Mouse (Mus musculus) spleen, adult 2 months (tissue): ENCODE measurements around the gene Lrmda. TPM values are rescaled to one million over a fixed set of nuclear protein-coding genes. Genes with fewer than 3 reads are reported as not detected.

ENCODE experiments used
- DNase-seq, 2 experiments: peaks; one replicate each; pipeline versions ENCODE4 v3.0.0 to v3.0.0-alpha.2; 2012 to 2021; ENCODE audit warnings: low spot score in 2 of 2, low read depth in 1 of 2
- H3K27ac ChIP-seq: fragments of 200-500 bp; 2 replicates; pipeline ENCODE4 v1.5.1; 2012; ENCODE audit warnings: low read length, inconsistent platforms; ENCODE audit not compliant: insufficient read depth
- H3K27me3 ChIP-seq: fragments of 200-500 bp; 2 replicates; pipeline ENCODE4 v1.6.1; 2012; ENCODE audit warnings: mild to moderate bottlenecking, moderate library complexity, low read length, inconsistent platforms; ENCODE audit not compliant: control insufficient read depth, insufficient read depth
- H3K36me3 ChIP-seq: fragments of 200-500 bp; 2 replicates; pipeline ENCODE4 v1.6.1; 2012; ENCODE audit warnings: mild to moderate bottlenecking, low read length, inconsistent platforms; ENCODE audit not compliant: control insufficient read depth, insufficient read depth
- H3K4me1 ChIP-seq: fragments of 200-500 bp; 2 replicates; pipeline ENCODE4 v1.6.1; 2011; ENCODE audit warnings: inconsistent platforms; ENCODE audit not compliant: control insufficient read depth, insufficient read depth, insufficient read length
- H3K4me3 ChIP-seq: fragments of 200-500 bp; 2 replicates; pipeline ENCODE4 v1.5.1; 2011; ENCODE audit warnings: mild to moderate bottlenecking, inconsistent platforms; ENCODE audit not compliant: insufficient read depth, insufficient read length; ENCODE audit errors: extremely low read depth
- CTCF ChIP-seq: fragments of 200-500 bp; IDR thresholded peaks from 2 replicates; pipeline ENCODE4 v1.5.1; 2011; ENCODE audit warnings: mild to moderate bottlenecking, inconsistent platforms; ENCODE audit not compliant: insufficient read depth, insufficient read length, insufficient replicate concordance; ENCODE audit errors: extremely low read depth
- POLR2A ChIP-seq: fragments of 200-500 bp; IDR thresholded peaks from 2 replicates; pipeline ENCODE4 v1.6.1; 2011; ENCODE audit warnings: low read depth, low read length, inconsistent platforms
- WGBS: fragments of 180-500 bp; shearing (Covaris S2); methylation state at CpG from one replicate; pipeline ENCODE4 v1.1.7; 2018; 5-methylcytosine and 5-hydroxymethylcytosine counted together
- polyA plus RNA-seq: library from polyadenylated mRNA; depleted of rRNA; stranded (reverse); fragments of >200 nt; gene quantifications from 2 replicates; pipeline ENCODE4 v1.2.3, GENCODE M21; 2012

The Lrmda gene
- polyA plus RNA-seq, 1 experiment = 0.37 TPM

- no peak for TF ChIP-seq CTCF
- no peak for TF ChIP-seq POLR2A
- Histone ChIP-seq H3K27me3 (no peaks in the 10 kb centered on the region), H3K36me3 (no peaks in the 10 kb centered on the region), H3K27ac (no peak overlapping the region), H3K4me3 (no peak overlapping the region), H3K4me1 (no peaks in the 10 kb centered on the region)
- 12% methylated on average over 20 of the region's 20 CpGs for WGBS
- peak in 1 of 2 experiments; percentile 18 for DNase-seq
Observed at GRCm38 (mm10) chr14:22807726-22808594, 788.4 kb downstream of the Lrmda start.

GRCm38 (mm10) chr14:22808595-22809166 is 789.2 kb downstream of the Lrmda start:
- no peaks in the 10 kb centered on the region for H3K4me1 ChIP-seq
- H3K4me3 ChIP-seq = no peak overlapping the region
- no peak overlapping the region for H3K27ac ChIP-seq
- H3K27me3 ChIP-seq = no peaks in the 10 kb centered on the region
- WGBS = 49% methylated on average over 5 of the region's 5 CpGs
- TF ChIP-seq CTCF = no peak
- TF ChIP-seq POLR2A = no peak
- no peak for DNase-seq
- no peaks in the 10 kb centered on the region for H3K36me3 ChIP-seq

GRCm38 (mm10) chr14:22809229-22809628 is 789.7 kb downstream of the Lrmda start:
- WGBS = 91% methylated on average over 3 of the region's 3 CpGs
- DNase-seq = no peak
- H3K4me3 ChIP-seq = no peak overlapping the region
- TF ChIP-seq CTCF (no peak), POLR2A (no peak)
- H3K36me3 ChIP-seq = no peaks in the 10 kb centered on the region
- no peaks in the 10 kb centered on the region for H3K27me3 ChIP-seq
- no peak overlapping the region for H3K27ac ChIP-seq
- no peaks in the 10 kb centered on the region for H3K4me1 ChIP-seq

- H3K27ac ChIP-seq = no peak overlapping the region
- 43% methylated on average over 1 of the region's 1 CpGs for WGBS
- no peak for DNase-seq
- H3K4me3 ChIP-seq = no peak overlapping the region
- H3K36me3 ChIP-seq = no peaks in the 10 kb centered on the region
- H3K4me1 ChIP-seq = no peaks in the 10 kb centered on the region
- no peaks in the 10 kb centered on the region for H3K27me3 ChIP-seq
- no peak for TF ChIP-seq CTCF
- TF ChIP-seq POLR2A = no peak
Observed at GRCm38 (mm10) chr14:22810531-22810930, 791.0 kb downstream of the Lrmda start.

GRCm38 (mm10) chr14:22812824-22813223 is 793.3 kb downstream of the Lrmda start:
- H3K27me3 ChIP-seq = no peaks in the 10 kb centered on the region
- TF ChIP-seq CTCF = no peak
- no peak for TF ChIP-seq POLR2A
- H3K4me1 ChIP-seq = no peaks in the 10 kb centered on the region
- no peaks in the 10 kb centered on the region for H3K36me3 ChIP-seq
- H3K4me3 ChIP-seq = no peak overlapping the region
- H3K27ac ChIP-seq = no peak overlapping the region
- 90% methylated on average over 6 of the region's 6 CpGs for WGBS
- DNase-seq = no peak

DNA sequence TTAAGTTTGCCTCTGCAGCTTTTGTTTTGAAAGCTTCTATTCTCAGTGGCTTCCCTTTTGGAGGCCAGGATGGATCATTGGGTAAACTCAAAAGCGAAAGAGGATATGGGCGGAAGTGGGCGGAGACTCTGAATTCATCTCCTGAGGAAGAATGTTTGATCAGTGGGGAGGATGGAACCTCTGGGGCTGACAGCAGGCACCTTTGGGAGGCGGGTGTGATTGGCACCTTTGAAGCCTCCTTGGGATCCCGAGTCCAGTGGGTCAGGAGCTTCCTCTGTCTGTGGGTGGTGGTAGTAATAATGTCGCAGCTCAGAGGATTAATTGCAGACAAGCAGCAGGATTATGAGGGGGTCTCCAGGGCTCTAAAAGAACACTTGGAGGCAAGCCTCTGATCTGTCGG is 793.9 kb downstream of the Lrmda start:
- no peak for TF ChIP-seq POLR2A
- no peak for TF ChIP-seq CTCF
- H3K4me1 ChIP-seq = no peaks in the 10 kb centered on the region
- H3K27me3 ChIP-seq = no peaks in the 10 kb centered on the region
- DNase-seq = no peak
- H3K27ac ChIP-seq = no peak overlapping the region
- H3K36me3 ChIP-seq = no peaks in the 10 kb centered on the region
- H3K4me3 ChIP-seq = no peak overlapping the region
- whole genome bisulfite sequencing = 60% methylated on average over 7 of the region's 7 CpGs
